Comparison of ENCODE assay signal across 24 mouse cellular contexts in the genomic region with DNA sequence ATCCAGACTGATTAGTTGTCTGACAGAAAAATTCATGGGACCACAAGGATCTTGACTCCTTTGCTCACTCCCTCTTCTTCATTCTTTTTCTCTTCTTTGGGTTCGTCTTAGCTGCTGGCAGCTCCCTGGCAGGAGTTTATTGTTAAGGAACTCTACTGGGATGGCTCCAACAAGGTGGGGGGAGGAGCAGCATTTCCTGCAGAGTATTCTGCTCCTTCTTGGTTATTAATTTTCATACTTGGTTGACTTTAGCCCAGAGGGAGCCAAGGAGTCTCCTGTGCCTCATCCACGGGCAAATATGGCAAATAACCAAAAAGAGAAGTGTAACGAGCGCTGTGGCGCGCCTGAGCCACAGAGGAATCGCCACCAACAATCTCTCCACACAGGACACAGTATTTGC.
A peak's percentile ranks its signal among the peaks of the same experiment; 100 is the strongest.
DNase-seq lines count a peak whose midpoint lies in the region; ATAC-seq and TF ChIP-seq lines count a peak whose summit lies in the region.
"Had no signal": no experiment of that assay in that cellular context is flagged by ENCODE, and none has a peak within 500 bp of the region (broad histone marks: within the 10 kb centered on the region; RNA-seq: fewer than 3 reads in every experiment).

No protein-coding gene starts in this region.

- H3K27ac ChIP-seq in hindbrain, postnatal 0 days, result peak overlapping the region; percentile 2; the same call in 1 of the 2 replicates
- H3K27ac ChIP-seq in hindbrain, embryonic 10.5 days, result no peak overlapping the region
- H3K27ac ChIP-seq in limb, embryonic 11.5 days (replicated peaks; ENCODE audit: low read depth, low read length), result no peak overlapping the region
- no peak overlapping the region for H3K27ac ChIP-seq in midbrain, embryonic 13.5 days
- H3K27ac ChIP-seq: limb, embryonic 15.5 days; liver, embryonic 14.5 days; midbrain, embryonic 15.5 days; neural tube, embryonic 15.5 days; stomach, embryonic 15.5 days had no signal

- no peak overlapping the region for H3K4me3 ChIP-seq in hindbrain, postnatal 0 days (ENCODE audit: low read length)
- no peak overlapping the region for H3K4me3 ChIP-seq in hindbrain, embryonic 10.5 days
- H3K4me3 ChIP-seq in limb, embryonic 11.5 days (ENCODE audit: low read depth, low read length), result no peak overlapping the region
- H3K4me3 ChIP-seq in midbrain, embryonic 13.5 days (replicated peaks), result no peak overlapping the region
- H3K4me3 ChIP-seq: limb, embryonic 15.5 days; midbrain, embryonic 15.5 days; neural tube, embryonic 15.5 days; stomach, embryonic 15.5 days had no signal

- TF ChIP-seq CTCF in hindbrain, postnatal 0 days (IDR thresholded peaks at IDR 0.05; ENCODE audit: low read depth), result no peak

- no peak overlapping the region for H3K4me2 ChIP-seq in hindbrain, postnatal 0 days (ENCODE audit: low read depth, low read length)
- H3K4me2 ChIP-seq in limb, embryonic 11.5 days (ENCODE audit: low read depth, severe bottlenecking), result no peak overlapping the region
- H3K4me2 ChIP-seq in midbrain, embryonic 13.5 days (replicated peaks), result no peak overlapping the region
- H3K4me2 ChIP-seq: heart, embryonic 11.5 days; limb, embryonic 15.5 days; midbrain, embryonic 15.5 days; neural tube, embryonic 15.5 days; stomach, embryonic 15.5 days had no signal

- peak; percentile 49 for DNase-seq in adrenal gland, postnatal 14 days
- no peak for DNase-seq in adrenal gland, postnatal 4 days (ENCODE audit: low spot score in 2 of 2)
- no peak for DNase-seq in hindbrain, postnatal 0 days (ENCODE audit: low spot score)
- no peak for DNase-seq in hindbrain, embryonic 10.5 days (ENCODE audit: low spot score)
- peak; percentile 42 to 53 for DNase-seq in kidney, postnatal 25 days
- DNase-seq in kidney, adult 11 months, result no peak
- DNase-seq in limb, embryonic 11.5 days (ENCODE audit: low spot score), result peak; percentile 9
- DNase-seq: cerebellum, adult 8-10 months; cerebellum, postnatal 25 days; gastrocnemius, postnatal 14 days; kidney, adult 8-10 months; layer of hippocampus, adult 9-11 months; lung, adult 2 months; lung, postnatal 10 days; retina, postnatal 1 day; right cerebral cortex, postnatal 14 days had no signal

- no peaks in the 10 kb centered on the region for H3K9me3 ChIP-seq in hindbrain, postnatal 0 days (ENCODE audit: low read length)
- H3K9me3 ChIP-seq in hindbrain, embryonic 10.5 days, result no peaks in the 10 kb centered on the region
- no peaks in the 10 kb centered on the region for H3K9me3 ChIP-seq in limb, embryonic 11.5 days (ENCODE audit: control insufficient read depth, low read length)
- H3K9me3 ChIP-seq in midbrain, embryonic 13.5 days, result no peaks in the 10 kb centered on the region
- H3K9me3 ChIP-seq: limb, embryonic 15.5 days; midbrain, embryonic 15.5 days; neural tube, embryonic 15.5 days; stomach, embryonic 15.5 days had no signal

- 52% methylated on average over 7 of the region's 7 CpGs for WGBS in hindbrain, postnatal 0 days
- 83% methylated on average over 7 of the region's 7 CpGs for WGBS in hindbrain, embryonic 10.5 days
- 87% methylated on average over 7 of the region's 7 CpGs for WGBS in limb, embryonic 11.5 days
- WGBS in midbrain, embryonic 13.5 days, result 81% methylated on average over 7 of the region's 7 CpGs

- no peaks in the 10 kb centered on the region for H3K4me1 ChIP-seq in hindbrain, postnatal 0 days (ENCODE audit: insufficient read depth, low read length)
- no peaks in the 10 kb centered on the region; the same call in 1 of the 2 replicates for H3K4me1 ChIP-seq in hindbrain, embryonic 10.5 days (replicated peaks)
- H3K4me1 ChIP-seq in limb, embryonic 11.5 days (ENCODE audit: control insufficient read depth, insufficient read depth, low read length), result no peaks in the 10 kb centered on the region
- H3K4me1 ChIP-seq in midbrain, embryonic 13.5 days (replicated peaks), result no peaks in the 10 kb centered on the region; the same call in 1 of the 2 replicates
- H3K4me1 ChIP-seq: midbrain, embryonic 15.5 days; stomach, embryonic 15.5 days had no signal

- H3K9ac ChIP-seq in hindbrain, postnatal 0 days (replicated peaks; ENCODE audit: low read length), result no peak overlapping the region
- H3K9ac ChIP-seq in limb, embryonic 11.5 days (ENCODE audit: low read length), result no peak overlapping the region
- no peak overlapping the region for H3K9ac ChIP-seq in midbrain, embryonic 13.5 days (replicated peaks)
- H3K9ac ChIP-seq: limb, embryonic 15.5 days; liver, embryonic 14.5 days; midbrain, embryonic 15.5 days; neural tube, embryonic 15.5 days; stomach, embryonic 15.5 days had no signal

- no peaks in the 10 kb centered on the region for H3K27me3 ChIP-seq in hindbrain, postnatal 0 days (ENCODE audit: insufficient read depth, low read length)
- no peaks in the 10 kb centered on the region for H3K27me3 ChIP-seq in hindbrain, embryonic 10.5 days (ENCODE audit: insufficient read depth, poor library complexity, severe bottlenecking)
- no peaks in the 10 kb centered on the region for H3K27me3 ChIP-seq in limb, embryonic 11.5 days (ENCODE audit: control insufficient read depth, insufficient read depth, low read length)
- H3K27me3 ChIP-seq in midbrain, embryonic 13.5 days, result no peaks in the 10 kb centered on the region
- H3K27me3 ChIP-seq: limb, embryonic 15.5 days; midbrain, embryonic 15.5 days; neural tube, embryonic 15.5 days; stomach, embryonic 15.5 days had no signal

- ATAC-seq in hindbrain, postnatal 0 days, result no peak
- no peak for ATAC-seq in limb, embryonic 11.5 days (ENCODE audit: insufficient number of reproducible peaks, low FRiP score, low TSS enrichment, low read depth)
- no peak for ATAC-seq in midbrain, embryonic 13.5 days
- ATAC-seq: forebrain, embryonic 14.5 days; midbrain, embryonic 15.5 days had no signal

- H3K36me3 ChIP-seq in hindbrain, postnatal 0 days (ENCODE audit: insufficient read depth, low read length), result no peaks in the 10 kb centered on the region
- H3K36me3 ChIP-seq in hindbrain, embryonic 10.5 days, result no peaks in the 10 kb centered on the region
- no peaks in the 10 kb centered on the region for H3K36me3 ChIP-seq in limb, embryonic 11.5 days (ENCODE audit: control insufficient read depth, insufficient read depth, low read length)
- no peaks in the 10 kb centered on the region for H3K36me3 ChIP-seq in midbrain, embryonic 13.5 days
- H3K36me3 ChIP-seq: limb, embryonic 15.5 days; midbrain, embryonic 15.5 days; neural tube, embryonic 15.5 days; stomach, embryonic 15.5 days had no signal

Comparison
In these comparisons a context has a peak if more than half of its experiments do, and no peak if none do; other contexts are left out.
1. DNase-seq: peak in adrenal gland, postnatal 14 days (single experiment), kidney, postnatal 25 days (2 of 2) and limb, embryonic 11.5 days (single experiment); none in adrenal gland, postnatal 4 days (0 of 2), hindbrain, postnatal 0 days (single experiment), hindbrain, embryonic 10.5 days (single experiment) and kidney, adult 11 months (single experiment).